Mouse (Mus musculus): ENCODE results near the gene Cutc.

DNA sequence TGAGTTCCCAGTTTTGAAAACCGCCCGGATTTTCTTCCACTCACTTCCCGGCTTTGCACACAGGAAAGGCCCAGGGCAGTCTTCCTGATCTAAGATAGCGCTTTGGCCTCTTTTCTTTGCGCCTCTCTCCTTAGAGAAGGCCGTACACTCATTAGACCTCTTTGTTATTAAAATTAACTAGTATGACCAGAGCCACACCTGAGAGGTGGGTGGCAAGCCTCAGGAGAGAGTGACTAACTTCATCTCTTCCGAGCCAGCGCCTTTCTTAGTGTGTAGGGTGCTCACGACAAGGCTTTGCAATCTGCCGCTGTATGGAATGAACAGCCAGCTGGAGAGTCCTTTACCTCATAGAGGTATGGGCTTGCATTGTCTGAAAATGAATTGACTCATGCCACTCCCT, 51.1 kb downstream of the Cutc start:
- TF ChIP-seq CTCF (IDR thresholded peaks at IDR 0.05), result no peak
- no peak for TF ChIP-seq POLR2A (IDR thresholded peaks at IDR 0.05; ENCODE audit: insufficient read depth, low read depth, low read length)
- no peak for TF ChIP-seq EP300 (IDR thresholded peaks at IDR 0.05; ENCODE audit: insufficient read depth, low read depth, low read length)
